Mouse (Mus musculus) hematopoietic multipotent progenitor cell, adult 10-12 weeks (in vitro differentiated cells): Measurements from ENCODE around the gene Slc43a1. TPM values are rescaled to one million over a fixed set of nuclear protein-coding genes. Genes with fewer than 3 reads are reported as not detected.

Source experiments
- polyA plus RNA-seq: library from polyadenylated mRNA; stranded (reverse); fragments of >175 nt; gene quantifications from 2 replicates; pipeline ENCODE4 v1.2.3, GENCODE M21; 2012; ENCODE audit warnings: low replicate concordance

Slc43a1 gene
- polyA plus RNA-seq, result 0.89 and 21.1 TPM in 2 replicates

GRCm38 (mm10) chr2:84838593-84838949, at the start of gene Slc43a1:
Gene Slc43a1 (plus strand): TSS chr2:84838850.

DNA sequence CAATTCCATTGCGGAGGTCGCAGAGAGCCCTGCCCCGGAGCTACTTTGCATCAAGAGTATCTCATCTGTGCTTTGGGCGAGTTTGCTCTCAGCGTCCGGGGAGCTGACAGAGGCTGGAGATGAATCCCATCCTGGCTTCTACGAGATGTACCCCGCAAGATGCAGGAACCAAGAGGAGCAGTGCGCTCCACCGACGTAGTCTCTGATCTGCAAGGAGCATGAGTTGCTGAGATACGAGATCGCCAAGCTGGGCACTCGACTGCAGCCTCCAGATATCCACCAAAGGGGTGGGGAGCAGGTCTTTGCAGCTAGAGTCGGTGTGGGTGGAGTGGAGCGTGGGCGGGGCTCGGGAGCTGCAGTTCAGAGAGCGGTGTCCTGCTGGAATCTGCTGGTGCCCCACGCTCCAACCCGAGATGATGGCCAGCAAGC, 40.1 kb upstream of the Slc43a1 start, which contains the start of gene Ube2l6:
Gene Ube2l6, plus strand, starts transcription at position 336 of the 429 bp plus-strand sequence.

DNA sequence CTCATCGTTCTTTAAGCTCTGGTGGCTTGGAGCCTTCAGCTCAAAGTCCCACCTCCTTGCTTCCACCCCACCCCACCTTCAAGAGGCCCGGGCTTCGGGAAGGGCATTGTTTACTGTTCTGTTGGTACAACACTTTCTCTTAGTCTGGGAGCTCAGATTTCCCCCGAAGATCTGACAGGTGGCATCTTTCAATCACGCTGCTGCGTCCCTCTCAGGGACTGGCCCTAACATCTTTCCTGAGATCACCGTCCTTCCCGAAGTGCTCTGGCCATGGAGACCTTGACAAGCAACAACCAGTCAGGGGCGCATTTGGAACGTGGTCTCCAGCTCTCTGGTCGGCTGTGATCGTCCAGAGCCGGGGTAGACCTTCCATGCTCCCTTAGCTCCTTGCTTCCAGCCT, 16.1 kb upstream of the Slc43a1 start, which contains the start of gene Smtnl1:
Gene Smtnl1, minus strand, starts transcription at position 101 of the 400 bp plus-strand sequence.

DNA sequence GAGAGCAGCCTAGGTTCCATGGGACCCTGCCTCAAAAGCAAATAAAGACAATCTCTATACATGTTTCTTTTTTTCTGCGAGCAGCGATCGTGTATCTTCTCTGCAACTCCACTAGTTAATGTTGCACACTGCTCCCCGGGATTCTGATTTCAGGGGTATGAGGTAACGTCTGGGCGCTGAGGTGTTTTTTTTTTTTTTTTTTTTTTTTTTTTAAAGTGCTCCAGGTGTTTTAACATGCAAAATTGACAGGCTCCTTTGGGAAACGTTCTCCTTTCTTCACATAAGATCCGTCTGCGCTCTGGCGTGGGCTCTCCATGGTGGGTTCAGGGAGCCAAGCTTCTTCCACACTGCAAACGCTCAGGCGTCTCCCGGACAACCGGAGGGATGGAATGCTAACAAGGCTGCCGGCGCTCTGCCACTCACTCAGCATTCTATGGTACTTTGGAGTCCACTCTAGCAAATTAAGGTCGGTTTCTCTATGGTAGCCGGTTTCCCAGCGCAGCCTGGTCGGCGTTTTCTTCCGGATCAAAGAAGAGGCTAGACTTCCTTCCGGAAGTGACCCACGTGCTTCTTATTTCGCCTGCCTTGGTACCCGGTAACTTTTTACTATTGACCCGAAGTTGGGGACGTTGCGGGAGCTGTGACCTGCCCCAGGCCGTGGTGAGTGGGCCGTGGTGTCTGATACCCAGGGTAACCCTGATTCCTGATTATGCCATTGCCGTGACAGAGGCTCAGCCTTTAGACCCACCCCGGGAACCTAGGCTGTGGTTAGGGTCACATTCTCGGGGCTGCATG, 12.0 kb upstream of the Slc43a1 start, which contains the start of gene Timm10:
Gene Timm10, plus strand, starts transcription at position 510 of the 795 bp plus-strand sequence.

GRCm38 (mm10) chr2:84886234-84886731, 47.6 kb downstream of the Slc43a1 start, which contains the start of gene Rtn4rl2:
Gene Rtn4rl2 (minus strand): TSS chr2:84886710.

Other genes with a start within 250 kb of the Slc43a1 start
- gene Ctnnd1, start 188.1 kb upstream of the Slc43a1 start, polyA plus RNA-seq, result 0.88 and 3.6 TPM in 2 replicates
- gene Btbd18, start 179.8 kb upstream of the Slc43a1 start, polyA plus RNA-seq, result not detected in 2 replicates
- 112 and 119 TPM in 2 replicates for gene Selenoh, start 168.1 kb upstream of the Slc43a1 start, polyA plus RNA-seq
- not detected in 2 replicates for gene Gm28635, start 160.8 kb upstream of the Slc43a1 start, polyA plus RNA-seq
- 13.6 and 25.1 TPM in 2 replicates for gene Med19, start 160.4 kb upstream of the Slc43a1 start, polyA plus RNA-seq
- gene Tmx2, start 159.7 kb upstream of the Slc43a1 start, polyA plus RNA-seq, result 3.1 and 4.7 TPM in 2 replicates
- 19.6 and 35.5 TPM in 2 replicates for gene Zdhhc5, start 123.7 kb upstream of the Slc43a1 start, polyA plus RNA-seq
- gene Clp1, start 111.5 kb upstream of the Slc43a1 start, polyA plus RNA-seq, result 1.3 and 1.7 TPM in 2 replicates
- 3.1 and 104 TPM in 2 replicates for gene Ypel4, start 104.8 kb upstream of the Slc43a1 start, polyA plus RNA-seq
- 0.42 TPM in 1 of 2 replicates, not detected in the other for gene Gm19426, start 95.2 kb upstream of the Slc43a1 start, polyA plus RNA-seq
- 0.15 and 0.89 TPM in 2 replicates for gene Serping1, start 63.4 kb upstream of the Slc43a1 start, polyA plus RNA-seq
- gene Ube2l6, start 40.0 kb upstream of the Slc43a1 start, polyA plus RNA-seq, result 3.8 and 40.4 TPM in 2 replicates
- not detected in 2 replicates for gene Smtnl1, start 16.2 kb upstream of the Slc43a1 start, polyA plus RNA-seq
- gene Timm10, start 11.9 kb upstream of the Slc43a1 start, polyA plus RNA-seq, result 0.77 and 11.3 TPM in 2 replicates
- 0.39 and 1.8 TPM in 2 replicates for gene Rtn4rl2, start 47.9 kb downstream of the Slc43a1 start, polyA plus RNA-seq
- 2.8 and 7.7 TPM in 2 replicates for gene Slc43a3, start 97.7 kb downstream of the Slc43a1 start, polyA plus RNA-seq
- gene Prg2, start 141.6 kb downstream of the Slc43a1 start, polyA plus RNA-seq, result 1.1 and 1.2 TPM in 2 replicates
- gene Prg3, start 149.4 kb downstream of the Slc43a1 start, polyA plus RNA-seq, result 0.98 and 1.2 TPM in 2 replicates
- gene Ssrp1, start 198.4 kb downstream of the Slc43a1 start, polyA plus RNA-seq, result 36.7 and 66.3 TPM in 2 replicates
- gene P2rx3, start 198.6 kb downstream of the Slc43a1 start, polyA plus RNA-seq, result 0.08 TPM in 1 of 2 replicates, not detected in the other
- gene Tnks1bp1, start 209.2 kb downstream of the Slc43a1 start, polyA plus RNA-seq, result 34.0 and 38.7 TPM in 2 replicates